Mouse (Mus musculus): ENCODE data around the gene March7.

GRCm38 (mm10) chr2:60214683-60215082 lies 5.0 kb downstream of the March7 start:
- no peak for TF ChIP-seq CTCF (IDR thresholded peaks at IDR 0.05; ENCODE audit: low read depth, low read length)
- TF ChIP-seq POLR2A (IDR thresholded peaks at IDR 0.05; ENCODE audit: borderline replicate concordance, low read depth, low read length) = no peak

Data from bone marrow macrophage, adult 2 months (primary cell).